27 mouse cellular contexts compared by ENCODE assay signal in genomic region chr5:112418023-112418422, GRCm38 (mm10). TPM values are rescaled to one million over a fixed set of nuclear protein-coding genes. Genes with fewer than 3 reads are reported as not detected.
DNase-seq lines count a peak whose midpoint lies in the region; ATAC-seq and TF ChIP-seq lines count a peak whose summit lies in the region.
"Had no signal": no experiment of that assay in that cellular context is flagged by ENCODE, and none has a peak within 500 bp of the region (broad histone marks: within the 10 kb centered on the region; RNA-seq: fewer than 3 reads in every experiment).

No protein-coding gene starts in this region.

- no peak overlapping the region for H3K9ac ChIP-seq in forebrain, postnatal 0 days
- no peak overlapping the region for H3K9ac ChIP-seq in midbrain, embryonic 14.5 days (replicated peaks; ENCODE audit: low read length)
- no peak overlapping the region for H3K9ac ChIP-seq in midbrain, postnatal 0 days (replicated peaks; ENCODE audit: low read length, poor library complexity, severe bottlenecking)
- H3K9ac ChIP-seq: forebrain, embryonic 12.5 days; intestine, embryonic 15.5 days; liver, embryonic 14.5 days; lung, embryonic 15.5 days; midbrain, embryonic 12.5 days had no signal

- H3K9me3 ChIP-seq in forebrain, postnatal 0 days (ENCODE audit: low read length): no peaks in the 10 kb centered on the region
- no peaks in the 10 kb centered on the region for H3K9me3 ChIP-seq in forebrain, embryonic 10.5 days
- H3K9me3 ChIP-seq in midbrain, embryonic 14.5 days (ENCODE audit: control insufficient read depth, low read length): no peaks in the 10 kb centered on the region
- H3K9me3 ChIP-seq in midbrain, embryonic 10.5 days (replicated peaks): no peaks in the 10 kb centered on the region; the same call in 1 of the 2 replicates
- H3K9me3 ChIP-seq in midbrain, postnatal 0 days (ENCODE audit: low read length): no peaks in the 10 kb centered on the region
- H3K9me3 ChIP-seq: forebrain, embryonic 12.5 days; intestine, embryonic 15.5 days; lung, embryonic 15.5 days; midbrain, embryonic 12.5 days had no signal

- TF ChIP-seq CTCF in forebrain, postnatal 0 days (IDR thresholded peaks at IDR 0.05; ENCODE audit: low read depth): no peak
- no peak for TF ChIP-seq CTCF in midbrain, postnatal 0 days (IDR thresholded peaks at IDR 0.05)

- no peak overlapping the region for H3K4me3 ChIP-seq in forebrain, postnatal 0 days (ENCODE audit: low read depth, low read length)
- no peak overlapping the region for H3K4me3 ChIP-seq in forebrain, embryonic 10.5 days
- H3K4me3 ChIP-seq in midbrain, embryonic 14.5 days (replicated peaks; ENCODE audit: low read depth, low read length): no peak overlapping the region
- no peak overlapping the region for H3K4me3 ChIP-seq in midbrain, embryonic 10.5 days
- H3K4me3 ChIP-seq in midbrain, postnatal 0 days (ENCODE audit: low read depth, low read length): no peak overlapping the region
- H3K4me3 ChIP-seq: forebrain, embryonic 12.5 days; heart, adult 2 months; intestine, embryonic 15.5 days; lung, embryonic 15.5 days; midbrain, embryonic 12.5 days had no signal

- ATAC-seq in forebrain, postnatal 0 days: 0 out of 2 replicates have a peak, but pooled peaks have one; percentile 9
- no peak for ATAC-seq in midbrain, embryonic 14.5 days (ENCODE audit: low FRiP score, low TSS enrichment)
- no peak for ATAC-seq in midbrain, postnatal 0 days (ENCODE audit: low FRiP score)
- ATAC-seq: intestine, embryonic 15.5 days had no signal

- H3K4me2 ChIP-seq in forebrain, postnatal 0 days (ENCODE audit: low read depth): no peak overlapping the region
- no peak overlapping the region for H3K4me2 ChIP-seq in midbrain, embryonic 14.5 days (ENCODE audit: low read length)
- no peak overlapping the region for H3K4me2 ChIP-seq in midbrain, postnatal 0 days (ENCODE audit: low read depth, low read length, poor library complexity, severe bottlenecking)
- H3K4me2 ChIP-seq: forebrain, embryonic 12.5 days; intestine, embryonic 15.5 days; lung, embryonic 15.5 days; midbrain, embryonic 12.5 days had no signal

- peaks cover 8% of the 10 kb centered on the region for H3K36me3 ChIP-seq in forebrain, postnatal 0 days (ENCODE audit: insufficient read depth)
- no peaks in the 10 kb centered on the region for H3K36me3 ChIP-seq in forebrain, embryonic 10.5 days (replicated peaks)
- H3K36me3 ChIP-seq in midbrain, embryonic 14.5 days (ENCODE audit: control insufficient read depth, insufficient read depth, low read length): peaks cover 18% of the 10 kb centered on the region
- no peaks in the 10 kb centered on the region for H3K36me3 ChIP-seq in midbrain, embryonic 10.5 days
- peaks cover 16% of the 10 kb centered on the region for H3K36me3 ChIP-seq in midbrain, postnatal 0 days (ENCODE audit: insufficient read depth, low read length)
- H3K36me3 ChIP-seq: forebrain, embryonic 12.5 days; intestine, embryonic 15.5 days; lung, embryonic 15.5 days; midbrain, embryonic 12.5 days had no signal

- no peak for DNase-seq in forebrain, postnatal 0 days
- no peak for DNase-seq in forebrain, embryonic 10.5 days (ENCODE audit: extremely low spot score, low spot score)
- DNase-seq in midbrain, embryonic 14.5 days: no peak
- DNase-seq in midbrain, embryonic 10.5 days (ENCODE audit: low spot score): no peak
- DNase-seq in cerebellum, postnatal 36 days: peak; percentile 64 to 70
- DNase-seq in midbrain, postnatal 0 days (ENCODE audit: low spot score): peak; percentile 39
- DNase-seq in spleen, postnatal 4 days (ENCODE audit: low spot score in 2 of 2): no peak
- no peak for DNase-seq in thymus, postnatal 14 days
- DNase-seq: adrenal gland, adult 2 months; B cell, adult 2 months; gastrocnemius, postnatal 14 days; heart, adult 2 months; heart, postnatal 36 days; kidney, postnatal 4 days; lung, postnatal 4 days had no signal

- WGBS in forebrain, postnatal 0 days: 43% methylated on average over 4 of the region's 4 CpGs
- WGBS in forebrain, embryonic 10.5 days: 67% methylated on average over 4 of the region's 4 CpGs
- 37% methylated on average over 4 of the region's 4 CpGs for WGBS in midbrain, embryonic 14.5 days
- 58% methylated on average over 4 of the region's 4 CpGs for WGBS in midbrain, embryonic 10.5 days
- WGBS in midbrain, postnatal 0 days: 38% methylated on average over 4 of the region's 4 CpGs

- no peaks in the 10 kb centered on the region for H3K27me3 ChIP-seq in forebrain, postnatal 0 days (ENCODE audit: insufficient read depth, low read length)
- H3K27me3 ChIP-seq in forebrain, embryonic 10.5 days (ENCODE audit: poor library complexity, severe bottlenecking): peaks cover 5% of the 10 kb centered on the region; the same call in 1 of the 2 replicates
- peaks cover 24% of the 10 kb centered on the region; the same call in 1 of the 2 replicates for H3K27me3 ChIP-seq in midbrain, embryonic 14.5 days (ENCODE audit: control insufficient read depth, insufficient read depth, low read length)
- H3K27me3 ChIP-seq in midbrain, embryonic 10.5 days (ENCODE audit: low read depth, poor library complexity, severe bottlenecking): peaks cover 26% of the 10 kb centered on the region
- H3K27me3 ChIP-seq in midbrain, postnatal 0 days (ENCODE audit: insufficient read depth, low read length): no peaks in the 10 kb centered on the region
- H3K27me3 ChIP-seq: intestine, embryonic 15.5 days; lung, embryonic 15.5 days had no signal

- no peak overlapping the region for H3K27ac ChIP-seq in forebrain, postnatal 0 days (ENCODE audit: low read depth, low read length)
- H3K27ac ChIP-seq in forebrain, embryonic 10.5 days: no peak overlapping the region
- 0 out of 2 replicates have a peak overlapping the region, but pooled peaks have one; percentile 45 for H3K27ac ChIP-seq in midbrain, embryonic 14.5 days (replicated peaks; ENCODE audit: low read depth, low read length)
- no peak overlapping the region for H3K27ac ChIP-seq in midbrain, embryonic 10.5 days (replicated peaks)
- peak overlapping the region; percentile 55 for H3K27ac ChIP-seq in midbrain, postnatal 0 days (ENCODE audit: low read depth, low read length)
- H3K27ac ChIP-seq: forebrain, embryonic 12.5 days; heart, adult 2 months; intestine, embryonic 15.5 days; liver, embryonic 14.5 days; lung, embryonic 15.5 days had no signal

- no peaks in the 10 kb centered on the region for H3K4me1 ChIP-seq in forebrain, postnatal 0 days (ENCODE audit: insufficient read depth)
- peaks cover 14% of the 10 kb centered on the region for H3K4me1 ChIP-seq in forebrain, embryonic 10.5 days
- peaks cover 20% of the 10 kb centered on the region for H3K4me1 ChIP-seq in midbrain, embryonic 14.5 days (ENCODE audit: control insufficient read depth, insufficient read depth, low read length)
- H3K4me1 ChIP-seq in midbrain, embryonic 10.5 days: peaks cover 48% of the 10 kb centered on the region
- peaks cover 11% of the 10 kb centered on the region; the same call in 1 of the 2 replicates for H3K4me1 ChIP-seq in midbrain, postnatal 0 days (ENCODE audit: insufficient read depth, low read length)
- H3K4me1 ChIP-seq: intestine, embryonic 15.5 days; lung, embryonic 15.5 days had no signal

RNA-seq across cellular contexts. Expression of gene Asphd2, which starts 23.4 kb away (rescaled TPM):
- total RNA-seq in forebrain, postnatal 0 days (2014; rRNA removed): 132 and 138 TPM in 2 replicates
- polyA plus RNA-seq in forebrain, postnatal 0 days (2015; fragmentation: Nextera tagmentation; extraction: Ambion mirVana): 128 and 132 TPM in 2 replicates
- polyA plus RNA-seq in forebrain, embryonic 10.5 days (2016; fragmentation: Nextera tagmentation; extraction: Ambion mirVana): 11.9 and 15.0 TPM in 2 replicates
- 91.5 and 103 TPM in 2 replicates for polyA plus RNA-seq in midbrain, embryonic 14.5 days (2014; fragmentation: Nextera tagmentation; extraction: Ambion mirVana)
- polyA plus RNA-seq in midbrain, embryonic 10.5 days (2016; fragmentation: Nextera tagmentation; extraction: Ambion mirVana): 17.7 and 22.0 TPM in 2 replicates
- 167 and 192 TPM in 2 replicates for total RNA-seq in midbrain, postnatal 0 days (2014; rRNA removed)
- polyA plus RNA-seq in midbrain, postnatal 0 days (2015; fragmentation: Nextera tagmentation; extraction: Ambion mirVana): 153 and 162 TPM in 2 replicates
- total RNA-seq: neutrophil, adult 5-6 weeks had no signal

RNA-seq across cellular contexts. Expression of gene Gm6588, which starts 31.2 kb away (rescaled TPM):
- not detected in 2 replicates for total RNA-seq in forebrain, postnatal 0 days (2014; rRNA removed)
- 0.11 TPM in 1 of 2 replicates, not detected in the other for polyA plus RNA-seq in forebrain, postnatal 0 days (2015; fragmentation: Nextera tagmentation; extraction: Ambion mirVana)
- polyA plus RNA-seq in forebrain, embryonic 10.5 days (2016; fragmentation: Nextera tagmentation; extraction: Ambion mirVana): 0.06 TPM in 1 of 2 replicates, not detected in the other
- polyA plus RNA-seq in midbrain, embryonic 14.5 days (2014; fragmentation: Nextera tagmentation; extraction: Ambion mirVana): 0.26 and 0.61 TPM in 2 replicates
- 0.06 and 0.12 TPM in 2 replicates for polyA plus RNA-seq in midbrain, embryonic 10.5 days (2016; fragmentation: Nextera tagmentation; extraction: Ambion mirVana)
- total RNA-seq in midbrain, postnatal 0 days (2014; rRNA removed): not detected in 2 replicates
- polyA plus RNA-seq in midbrain, postnatal 0 days (2015; fragmentation: Nextera tagmentation; extraction: Ambion mirVana): 0.29 and 0.39 TPM in 2 replicates
- total RNA-seq: adrenal gland, adult 2 months; gastrocnemius, postnatal 14 days; heart, adult 2 months; heart, postnatal 36 days; layer of hippocampus, postnatal 14 days; left cerebral cortex, postnatal 10 days; neutrophil, adult 5-6 weeks had no signal
- polyA plus RNA-seq: adrenal gland, adult 2 months; heart, adult 2 months; heart, embryonic 14.5 days; intestine, embryonic 15.5 days; kidney, embryonic 14.5 days; limb, embryonic 14.5 days; liver, embryonic 14.5 days; lung, embryonic 15.5 days; thymus, postnatal 0 days had no signal

Comparison
In these comparisons a context has a peak if more than half of its experiments do, and no peak if none do; other contexts are left out.
1. DNase-seq: peak in cerebellum, postnatal 36 days (2 of 2) and midbrain, postnatal 0 days (single experiment); none in forebrain, postnatal 0 days (single experiment), forebrain, embryonic 10.5 days (single experiment), midbrain, embryonic 14.5 days (single experiment), midbrain, embryonic 10.5 days (single experiment), spleen, postnatal 4 days (0 of 2) and thymus, postnatal 14 days (single experiment).
2. H3K27ac ChIP-seq: peak in midbrain, embryonic 14.5 days (single experiment) and midbrain, postnatal 0 days (single experiment); none in forebrain, postnatal 0 days (single experiment), forebrain, embryonic 10.5 days (single experiment) and midbrain, embryonic 10.5 days (single experiment).